11 mouse cellular contexts compared by ENCODE assay signal in the genomic region with DNA sequence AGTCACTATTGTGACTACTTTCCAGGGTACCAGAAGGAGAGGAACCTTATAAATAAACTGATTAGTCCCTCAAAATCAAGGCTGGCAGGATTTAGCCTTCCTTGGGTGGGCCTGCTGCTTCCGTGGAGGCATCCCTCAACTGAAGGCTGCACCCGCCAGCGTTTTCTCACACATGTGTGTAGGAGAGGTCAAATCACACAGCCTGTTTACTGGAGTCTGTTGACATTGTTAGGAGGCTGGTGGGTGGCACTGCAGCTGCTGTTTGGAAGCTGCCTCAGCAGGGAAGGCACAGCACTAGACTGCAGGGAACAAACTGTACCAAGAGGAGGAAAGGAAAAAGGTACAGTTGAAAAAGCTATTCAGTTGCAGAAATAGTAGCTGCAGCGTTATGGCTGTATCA.
A peak's percentile ranks its signal among the peaks of the same experiment; 100 is the strongest.
DNase-seq lines count a peak whose midpoint lies in the region.
"Had no signal": no experiment of that assay in that cellular context is flagged by ENCODE, and none has a peak within 500 bp of the region (broad histone marks: within the 10 kb centered on the region; RNA-seq: fewer than 3 reads in every experiment).

No protein-coding gene starts in this region.

- DNase-seq in right cerebral cortex, adult 18-20 months: peak; percentile 75
- no peak for DNase-seq in right cerebral cortex, postnatal 4 days
- peak; percentile 49 for DNase-seq in layer of hippocampus, adult 9-10 months (ENCODE audit: low spot score)
- DNase-seq in left cerebral cortex, postnatal 36 days (ENCODE audit: low spot score in 2 of 2): peak; percentile 59 to 61
- DNase-seq in thymus, postnatal 36 days: no peak
- DNase-seq in testis, postnatal 14 days (ENCODE audit: low spot score): no peak
- DNase-seq in adrenal gland, postnatal 14 days: no peak
- DNase-seq: adrenal gland, postnatal 25 days; cerebellum, adult 2 months; liver, embryonic 13.5 days; thymus, adult 2 months had no signal

- intact Hi-C loops in left cerebral cortex, postnatal 36 days (cut with DNase I): no loop called here

Comparison
In these comparisons a context has a peak if more than half of its experiments do, and no peak if none do; other contexts are left out.
1. DNase-seq: peak in right cerebral cortex, adult 18-20 months (single experiment), layer of hippocampus, adult 9-10 months (single experiment) and left cerebral cortex, postnatal 36 days (2 of 2); none in right cerebral cortex, postnatal 4 days (single experiment), thymus, postnatal 36 days (0 of 2), testis, postnatal 14 days (single experiment) and adrenal gland, postnatal 14 days (single experiment).